Mouse (Mus musculus) urinary bladder, adult 2 months (tissue): Measurements from ENCODE around the gene Macrod2. TPM values are rescaled to one million over a fixed set of nuclear protein-coding genes. Genes with fewer than 3 reads are reported as not detected.

ENCODE experiments used
- DNase-seq: peaks from one replicate; pipeline ENCODE4 v3.0.0; 2022; ENCODE audit warnings: low spot score
- polyA plus RNA-seq: library from polyadenylated mRNA; depleted of rRNA; stranded (reverse); fragments of >200 nt; gene quantifications from 2 replicates; pipeline ENCODE4 v1.2.3, GENCODE M21; 2012

Gene Macrod2
- polyA plus RNA-seq, 1 experiment: 3.5 TPM

DNA sequence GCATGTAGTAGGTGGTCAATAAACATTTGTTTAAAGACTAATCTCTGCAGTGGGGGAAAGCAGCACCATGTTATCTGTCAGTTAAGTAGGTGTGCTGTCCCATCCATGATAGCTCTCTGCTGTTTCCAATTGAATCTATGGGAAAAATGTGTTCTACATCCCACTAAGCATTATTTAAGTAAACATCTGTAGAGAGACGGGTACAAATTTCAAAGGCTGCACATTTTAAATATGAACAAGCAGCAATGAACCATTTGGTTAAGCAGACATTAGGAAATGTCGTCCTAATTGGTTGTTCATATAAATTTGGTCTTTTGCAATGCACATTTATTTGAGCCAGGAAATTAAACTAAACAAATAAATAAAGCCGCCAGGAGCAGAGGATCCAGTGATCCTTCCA, 1277.7 kb downstream of the Macrod2 start:
- no peak for DNase-seq

DNA sequence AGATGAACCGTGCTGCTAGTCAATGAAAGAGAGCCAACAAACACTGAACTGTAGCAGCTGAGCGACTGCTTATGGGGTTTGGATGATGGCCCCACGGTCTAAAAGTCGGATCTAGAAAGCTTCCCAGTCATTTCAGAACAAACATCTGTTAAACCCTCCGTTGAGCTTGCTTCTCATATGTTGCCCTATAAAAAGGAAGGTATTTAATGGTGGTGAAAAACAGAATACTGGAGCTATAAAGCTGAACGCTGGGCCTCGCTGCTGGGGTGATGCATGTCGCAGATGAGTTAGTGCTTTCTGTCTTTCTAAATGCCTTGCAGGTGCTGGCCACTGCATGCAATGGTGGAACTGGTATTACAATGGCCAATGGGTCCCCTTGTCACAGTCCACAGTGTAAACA, 1278.3 kb downstream of the Macrod2 start:
- DNase-seq: no peak

GRCm38 (mm10) chr2:141697541-141697940, 1302.4 kb downstream of the Macrod2 start:
- no peak for DNase-seq

DNA sequence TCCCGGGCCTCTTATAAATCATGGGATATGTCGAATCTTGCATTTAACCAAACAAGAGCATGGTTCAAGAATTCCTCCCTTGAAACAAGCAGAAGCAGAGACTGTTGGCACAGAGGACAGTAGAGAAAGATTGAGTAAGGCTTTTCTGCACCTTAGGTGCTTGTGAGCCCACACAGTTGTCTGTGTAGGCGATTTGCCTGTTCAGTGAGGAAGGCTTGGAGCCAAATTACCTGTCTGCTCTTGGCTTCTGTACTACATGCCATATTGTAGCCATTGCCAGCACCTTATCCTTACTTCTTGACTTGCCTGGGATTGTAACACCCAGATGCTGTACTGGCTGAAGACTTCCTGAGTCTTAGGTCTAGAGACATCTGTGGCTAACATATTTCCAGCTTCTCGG, 1303.2 kb downstream of the Macrod2 start:
- no peak for DNase-seq

GRCm38 (mm10) chr2:141700759-141701452, 1305.8 kb downstream of the Macrod2 start:
- no peak for DNase-seq

DNA sequence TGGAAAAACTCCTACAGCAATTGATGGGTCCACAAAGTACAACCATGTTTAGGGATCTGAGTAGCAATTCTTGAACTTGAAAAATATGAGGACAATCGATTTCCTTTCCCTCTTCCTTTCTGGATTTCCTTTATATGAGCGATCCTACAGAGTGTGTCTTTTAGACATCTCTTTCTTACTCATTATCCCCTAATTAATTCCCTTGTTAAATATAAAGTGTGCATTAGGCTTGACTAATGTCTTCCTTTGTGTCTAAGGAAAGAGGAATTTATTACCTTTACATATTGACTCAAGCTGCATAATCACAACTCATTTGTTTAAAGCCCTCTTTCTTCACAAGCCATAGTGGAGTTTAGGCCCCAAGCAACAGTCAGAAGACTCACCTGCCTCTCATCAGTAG, 1316.7 kb downstream of the Macrod2 start:
- no peak for DNase-seq

- no peak for DNase-seq
These were observed 1317.2 kb downstream of the Macrod2 start for GRCm38 (mm10) chr2:141712265-141712664.

DNA sequence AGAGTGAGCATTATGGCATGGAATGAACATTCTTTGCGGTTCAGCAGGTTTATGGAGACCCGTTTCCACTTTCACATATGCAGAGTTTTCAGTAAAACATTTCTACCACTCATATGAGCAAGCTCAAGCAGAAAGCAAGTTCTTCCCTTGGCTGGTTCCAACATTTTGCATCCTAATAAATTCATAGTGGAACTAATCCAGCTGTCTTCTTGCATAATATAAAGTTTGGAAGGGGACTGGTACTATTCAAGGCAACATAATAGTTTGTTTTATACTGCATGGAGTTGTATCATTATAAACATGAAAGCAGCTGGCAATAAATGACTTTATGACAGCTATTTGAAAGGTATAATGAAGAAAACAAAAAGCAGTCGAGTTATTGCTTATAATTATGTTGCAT, 1320.0 kb downstream of the Macrod2 start:
- no peak for DNase-seq

- DNase-seq: no peak
These were observed 1327.4 kb downstream of the Macrod2 start for GRCm38 (mm10) chr2:141722531-141722930.

DNA sequence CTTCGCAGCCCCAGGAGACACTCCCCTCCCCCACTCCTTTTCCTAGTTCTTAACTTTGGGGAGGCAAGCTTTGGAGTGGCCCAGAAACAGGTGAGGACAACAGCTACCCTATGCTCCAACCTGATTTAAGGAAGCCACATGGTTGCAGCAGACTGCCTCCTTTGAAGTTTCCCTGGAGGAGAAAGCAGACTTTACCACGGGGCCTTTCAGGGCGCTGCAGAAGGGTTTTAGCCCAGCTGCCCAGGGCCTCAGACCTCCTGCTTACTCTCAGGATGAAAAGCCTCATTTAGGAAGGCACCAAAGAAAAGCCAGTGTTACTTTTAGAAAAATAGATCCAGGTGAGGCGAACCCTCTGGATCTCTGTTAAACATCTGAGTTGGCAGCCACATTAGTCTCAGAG, 1333.9 kb downstream of the Macrod2 start:
- no peak for DNase-seq

- no peak for DNase-seq
These were observed 1341.8 kb downstream of the Macrod2 start for GRCm38 (mm10) chr2:141736685-141737456.

DNA sequence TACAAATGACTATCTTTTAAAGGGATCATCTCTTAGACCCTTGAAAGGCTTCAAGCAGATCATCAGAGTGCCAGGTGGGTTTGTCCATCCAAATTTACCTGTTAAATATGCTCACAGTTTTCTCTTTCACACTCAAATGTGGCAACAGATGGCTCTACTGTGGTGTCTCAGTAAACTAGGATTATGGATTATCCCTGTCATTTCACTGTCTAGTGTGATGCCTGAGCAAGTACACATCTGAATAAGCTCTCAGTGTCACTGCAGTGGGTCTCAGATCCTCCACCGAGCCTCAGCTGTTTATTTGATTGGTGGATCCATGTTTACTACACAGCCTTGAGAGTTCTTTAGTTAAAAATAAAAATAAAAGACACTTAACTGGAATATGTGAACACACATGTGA, 1343.6 kb downstream of the Macrod2 start:
- no peak for DNase-seq

GRCm38 (mm10) chr2:141740318-141740717, 1345.2 kb downstream of the Macrod2 start:
- DNase-seq: no peak

DNA sequence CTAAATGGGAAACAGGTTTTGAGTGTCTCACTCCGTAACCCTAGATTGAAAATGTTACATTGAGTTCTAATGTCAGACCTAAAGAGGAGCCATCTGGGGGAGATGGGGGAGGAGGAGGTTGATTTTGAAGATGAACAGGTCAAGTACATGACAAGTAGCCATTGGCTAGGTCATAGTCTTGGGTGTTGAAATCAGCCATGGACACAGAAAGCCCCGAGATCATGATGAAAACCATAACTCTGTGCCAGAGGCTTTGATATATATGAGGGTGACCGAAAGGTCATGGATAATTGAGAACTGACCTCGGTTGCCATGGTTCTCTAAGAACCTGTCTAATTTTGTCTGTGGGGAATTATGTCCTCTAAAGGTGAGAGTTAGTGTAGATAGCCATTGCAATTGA, 1405.1 kb downstream of the Macrod2 start:
- DNase-seq: no peak

DNA sequence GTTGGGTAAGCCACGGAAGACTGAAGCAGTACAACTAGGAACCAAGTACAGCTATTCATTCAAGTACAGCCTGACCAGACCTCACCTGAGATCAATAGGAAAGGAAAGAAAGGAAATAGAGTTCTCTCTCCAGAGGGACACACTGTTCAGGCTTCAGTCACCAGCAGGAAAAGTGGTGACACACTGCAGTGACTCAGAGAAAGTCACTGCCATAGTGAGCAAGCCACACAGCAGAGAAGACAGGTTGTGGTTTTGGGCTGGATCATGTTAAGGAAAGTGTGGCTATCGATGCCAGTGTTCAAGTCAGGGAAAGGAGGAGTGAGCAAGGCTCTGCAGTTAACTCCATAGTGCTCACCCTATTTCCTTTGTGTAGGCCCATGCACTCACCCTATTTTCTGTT, 1405.8 kb downstream of the Macrod2 start:
- DNase-seq: no peak

- DNase-seq: no peak
These were observed 1421.2 kb downstream of the Macrod2 start for GRCm38 (mm10) chr2:141816266-141816665.

DNA sequence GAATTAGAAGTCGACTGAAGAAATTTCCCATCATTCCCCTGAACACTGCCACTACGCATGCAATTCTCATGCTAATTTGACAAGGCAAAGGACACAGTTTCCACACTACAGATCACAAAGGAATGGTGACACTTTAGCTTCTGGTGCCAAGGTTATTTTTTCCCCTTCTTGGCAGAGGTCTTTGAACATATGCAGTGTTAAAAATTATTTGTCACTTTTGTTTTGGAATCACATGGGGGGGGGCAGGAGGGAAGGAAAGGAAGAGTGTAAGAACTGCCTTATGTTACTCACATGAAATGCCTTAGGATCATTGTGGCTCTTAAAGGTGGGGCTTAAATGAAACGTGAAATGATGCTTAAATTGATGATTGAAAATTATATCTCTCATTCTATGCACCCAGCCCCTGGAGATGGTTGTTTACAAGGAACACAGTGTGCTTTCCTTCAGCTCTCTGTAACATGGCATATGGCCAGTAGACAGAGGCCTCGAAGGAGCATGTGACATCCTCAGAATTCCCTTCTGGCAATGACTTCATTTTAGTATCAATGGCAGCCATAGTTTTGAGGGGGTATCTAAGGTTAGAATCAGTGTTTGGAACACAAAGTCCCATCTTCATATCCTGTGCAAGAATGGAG, 1422.6 kb downstream of the Macrod2 start:
- no peak for DNase-seq

DNA sequence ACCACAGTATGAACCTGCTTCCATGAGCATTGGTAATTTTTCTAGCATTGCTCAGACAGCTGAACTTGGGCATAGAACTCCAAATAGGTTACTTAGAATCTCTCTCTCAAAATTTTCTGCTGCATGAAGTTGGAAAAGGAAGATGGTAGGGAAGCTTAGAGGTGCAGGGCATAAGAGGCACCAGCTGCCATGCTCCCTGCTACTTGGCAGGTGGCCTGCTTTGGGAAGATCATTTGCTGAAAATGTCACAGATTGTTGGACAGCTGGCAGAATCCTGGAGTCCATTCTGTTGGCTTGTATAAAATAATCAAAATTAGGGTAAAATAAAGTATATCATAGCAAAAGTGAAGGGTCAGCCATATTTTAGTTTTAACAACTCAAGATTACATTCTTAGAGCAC, 1425.7 kb downstream of the Macrod2 start:
- DNase-seq: no peak

DNA sequence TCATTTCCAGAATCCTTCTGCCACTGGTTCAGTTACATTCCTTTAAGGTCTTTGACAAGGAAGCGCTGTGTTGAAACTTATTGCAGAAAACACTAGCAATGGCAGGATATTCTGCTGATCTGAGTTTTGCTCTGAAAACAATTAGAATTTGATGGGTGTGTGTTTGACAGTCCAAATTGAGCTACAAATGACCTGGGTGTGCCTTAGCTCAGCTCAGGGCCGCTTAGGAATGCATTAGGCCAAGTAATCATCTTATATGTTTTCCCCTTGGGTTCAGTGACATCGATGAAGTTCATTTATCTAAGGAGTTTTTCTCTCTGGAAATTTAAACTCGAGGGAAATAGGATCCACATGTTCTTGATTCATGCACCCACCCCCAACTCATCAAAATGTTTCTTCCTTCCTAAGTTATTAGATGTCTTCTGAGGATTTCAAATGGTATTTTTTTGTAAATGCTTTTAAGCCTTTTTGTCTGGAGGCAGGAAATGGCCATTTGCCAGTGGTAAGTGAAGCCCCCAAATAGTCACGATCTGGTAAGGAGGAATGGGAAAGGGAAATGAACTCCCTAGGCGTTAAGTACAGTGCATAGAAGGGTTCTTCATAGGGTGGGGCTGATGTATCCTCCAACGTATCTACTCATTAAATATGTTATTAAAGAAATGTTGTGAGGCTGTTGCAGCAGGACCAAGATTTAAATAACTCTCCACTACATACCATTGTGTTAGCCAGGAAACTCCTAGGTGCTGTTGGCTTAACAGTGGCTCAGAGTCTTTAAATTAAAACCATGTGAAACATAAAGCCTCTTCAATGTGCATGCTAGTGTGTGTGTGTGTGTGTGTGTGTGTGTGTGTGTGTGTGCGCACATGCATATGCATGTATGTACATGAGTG, 1430.7 kb downstream of the Macrod2 start:
- DNase-seq: no peak

DNA sequence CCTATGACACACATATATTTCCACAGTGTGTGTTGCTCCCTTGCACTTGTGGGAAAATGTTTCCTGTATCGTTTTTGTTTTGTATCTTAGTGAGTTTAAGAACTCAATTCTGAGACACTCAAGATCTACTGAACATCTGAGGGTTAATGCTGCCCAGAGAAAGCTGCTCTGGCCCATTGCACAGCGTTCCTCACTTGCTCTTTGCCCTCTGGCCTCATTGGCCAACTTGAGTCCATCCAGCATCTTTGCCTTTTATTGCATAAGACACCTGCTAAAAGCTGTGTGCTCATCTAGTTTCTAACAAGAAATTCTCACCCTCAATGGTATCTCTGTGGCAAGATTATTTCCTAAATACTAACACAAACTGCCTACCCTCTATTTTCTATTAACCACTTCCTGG, 1435.4 kb downstream of the Macrod2 start:
- no peak for DNase-seq

- DNase-seq: no peak
These were observed 1436.4 kb downstream of the Macrod2 start for GRCm38 (mm10) chr2:141831515-141831914.
